Mouse (Mus musculus): ENCODE measurements around the gene Acot2.

DNA sequence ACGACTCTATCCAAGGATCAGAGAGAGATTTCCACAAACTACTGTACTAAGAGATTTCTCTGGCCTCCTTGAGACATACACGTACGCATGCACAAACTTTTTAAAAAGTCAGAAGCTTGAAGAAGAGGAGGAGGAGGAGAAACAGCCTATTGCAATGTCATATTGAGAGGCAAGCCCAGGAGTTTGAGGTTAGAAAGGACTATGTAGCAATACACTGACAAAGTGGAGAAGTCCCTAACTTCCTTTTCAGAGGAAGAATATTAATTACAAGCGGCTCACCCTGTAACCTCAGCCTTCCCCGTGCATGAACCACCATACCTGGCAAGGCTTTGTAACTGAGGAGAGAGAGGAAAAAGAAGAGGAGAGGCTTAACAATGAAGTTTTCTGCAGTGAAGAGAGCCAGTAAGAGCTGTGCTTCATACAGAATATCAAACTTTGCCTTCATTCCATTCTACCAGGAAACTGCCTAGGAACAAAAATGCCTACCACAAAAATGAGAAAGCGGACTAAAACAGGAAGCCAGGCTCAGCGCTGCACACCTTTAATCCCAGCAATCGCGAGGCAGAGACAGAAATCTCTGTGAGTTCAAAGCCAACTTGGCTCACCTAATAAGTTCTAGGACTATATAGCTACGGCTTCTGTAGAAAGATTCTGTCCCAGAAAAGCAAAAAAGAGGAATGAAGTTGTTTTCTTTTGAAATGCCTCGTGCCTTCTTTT, 37.7 kb upstream of the Acot2 start:
- no peak for TF ChIP-seq MAFK (IDR thresholded peaks at IDR 0.05; ENCODE audit: insufficient read depth, low read depth, low read length)
- TF ChIP-seq ZC3H11A (IDR thresholded peaks at IDR 0.05; ENCODE audit: borderline replicate concordance, low read depth, low read length) = no peak
